Mouse (Mus musculus): Measurements from ENCODE around the gene Klhl32.
"Not testable (repeated sequence)": the region's sequence is repeated elsewhere in the genome, so short reads cannot be mapped to it uniquely, and the experiment has no call there.

Klhl32 gene

DNA sequence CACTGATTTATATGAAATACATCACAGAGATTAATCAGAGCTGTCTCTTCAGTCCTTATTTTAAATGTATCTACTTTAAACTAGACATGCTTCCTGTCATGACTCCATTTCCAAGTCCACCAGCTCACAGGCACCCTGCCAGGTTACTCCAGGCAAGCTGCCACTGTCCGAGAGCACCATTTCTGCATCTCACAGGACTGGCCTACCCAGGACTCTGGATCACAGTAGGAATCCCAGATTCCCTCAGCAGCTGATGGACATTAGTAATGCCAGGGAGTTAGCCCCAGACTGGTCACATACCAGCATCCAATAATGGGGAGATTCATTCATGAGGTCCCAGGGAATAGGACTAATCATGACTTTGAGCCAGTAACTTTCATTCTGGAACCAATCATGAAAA lies 54.7 kb downstream of the Klhl32 start:
- DNase-seq (ENCODE audit: extremely low read depth, low read depth, low spot score), result no peak

DNA sequence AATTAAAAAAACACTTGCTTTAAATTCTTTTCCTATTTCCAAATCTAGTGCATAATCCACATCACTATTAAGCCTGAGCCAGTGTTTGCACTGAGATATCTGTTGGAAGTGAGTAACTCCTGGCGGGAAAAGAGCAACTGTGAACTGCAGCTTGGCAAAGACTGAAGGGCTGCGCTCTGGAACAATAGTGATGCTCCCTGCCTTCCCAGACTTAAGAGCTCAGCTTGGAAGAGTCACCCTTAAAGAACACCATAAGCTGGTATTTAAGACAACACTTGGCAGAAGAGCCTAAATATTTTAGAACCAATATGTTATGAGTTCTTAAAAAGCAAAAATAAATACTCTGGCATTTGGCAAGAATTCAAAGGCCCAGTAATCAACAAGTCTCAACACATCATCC lies 55.7 kb downstream of the Klhl32 start:
- DNase-seq (ENCODE audit: extremely low read depth, low read depth, low spot score), result no peak

DNA sequence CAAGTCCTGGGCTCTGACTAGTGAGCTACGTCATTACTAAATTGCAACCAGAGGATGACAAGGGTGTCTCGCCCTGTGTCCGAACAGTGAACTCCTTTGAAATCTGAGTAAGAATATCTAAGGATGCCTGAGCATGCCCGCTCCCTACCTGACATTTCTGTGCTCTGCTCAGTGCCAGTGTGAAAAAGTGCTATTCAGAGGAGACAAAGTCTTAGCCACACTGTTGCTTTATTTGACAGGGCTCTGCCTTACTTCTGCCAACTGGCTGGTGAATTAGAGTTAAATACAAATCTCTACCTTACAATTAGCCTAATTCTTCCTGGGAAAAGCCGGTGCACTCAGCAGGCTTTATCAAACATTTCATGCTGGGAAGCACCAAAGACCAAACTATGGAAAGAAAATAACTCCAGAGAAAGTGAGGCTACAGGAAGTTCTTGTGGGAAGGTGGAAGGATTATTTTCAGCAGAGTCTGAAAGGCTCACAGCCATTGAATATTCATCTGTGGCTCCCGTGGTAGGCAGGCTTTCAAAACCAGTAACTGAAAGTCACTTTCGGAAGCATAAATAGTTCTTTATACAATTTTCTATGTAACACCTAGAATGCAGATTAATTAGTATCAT lies 57.1 kb downstream of the Klhl32 start:
- no peak for DNase-seq (ENCODE audit: extremely low read depth, low read depth, low spot score)

DNA sequence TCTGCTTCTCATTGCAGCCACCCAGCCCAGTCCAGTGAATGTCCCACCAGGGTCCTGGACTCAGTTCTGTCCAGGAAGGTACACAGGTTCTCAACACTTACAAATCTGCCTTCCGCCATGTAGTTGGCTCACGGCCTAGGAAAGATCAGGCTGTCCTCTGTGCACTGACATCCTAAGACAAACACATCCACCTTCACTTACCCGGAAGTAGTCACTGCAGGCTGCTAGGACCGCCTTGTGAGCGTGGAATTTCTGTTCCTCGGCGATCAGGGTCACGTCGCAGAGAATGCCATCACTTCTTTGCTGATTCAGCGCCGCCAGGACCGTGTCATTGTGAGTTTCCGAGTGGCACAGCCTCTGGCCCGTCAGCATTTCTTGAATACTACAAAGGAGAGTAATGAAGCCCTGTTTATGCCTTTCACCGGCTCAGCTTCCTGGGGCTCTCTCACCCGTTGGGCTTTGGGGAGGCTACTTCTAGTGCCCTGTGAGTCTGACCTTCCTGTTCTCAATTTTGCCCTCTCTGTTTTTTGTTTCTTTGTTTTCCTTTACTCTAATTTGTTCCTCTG lies 58.4 kb downstream of the Klhl32 start:
- DNase-seq (ENCODE audit: extremely low read depth, low read depth, low spot score), result no peak

DNA sequence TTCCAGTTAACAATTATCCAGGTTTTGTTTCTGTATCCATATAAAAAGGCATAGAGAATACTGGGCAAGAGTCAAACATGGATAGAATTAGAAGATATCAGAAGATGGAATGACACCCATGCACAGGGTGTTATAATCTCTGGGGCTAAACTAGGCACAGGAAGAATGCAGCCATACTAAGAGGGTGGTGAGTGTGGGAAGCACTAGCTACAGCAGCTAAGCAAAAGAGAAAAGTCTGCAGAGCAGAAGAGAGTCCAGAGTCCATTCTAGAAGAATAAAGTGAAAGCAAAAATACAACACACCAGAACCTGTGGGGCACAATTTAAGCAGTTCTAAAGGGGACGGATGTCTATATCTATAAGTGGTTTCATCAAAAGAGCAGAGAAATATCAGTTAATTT lies 61.6 kb downstream of the Klhl32 start:
- DNase-seq (ENCODE audit: extremely low read depth, low read depth, low spot score), result no peak

DNA sequence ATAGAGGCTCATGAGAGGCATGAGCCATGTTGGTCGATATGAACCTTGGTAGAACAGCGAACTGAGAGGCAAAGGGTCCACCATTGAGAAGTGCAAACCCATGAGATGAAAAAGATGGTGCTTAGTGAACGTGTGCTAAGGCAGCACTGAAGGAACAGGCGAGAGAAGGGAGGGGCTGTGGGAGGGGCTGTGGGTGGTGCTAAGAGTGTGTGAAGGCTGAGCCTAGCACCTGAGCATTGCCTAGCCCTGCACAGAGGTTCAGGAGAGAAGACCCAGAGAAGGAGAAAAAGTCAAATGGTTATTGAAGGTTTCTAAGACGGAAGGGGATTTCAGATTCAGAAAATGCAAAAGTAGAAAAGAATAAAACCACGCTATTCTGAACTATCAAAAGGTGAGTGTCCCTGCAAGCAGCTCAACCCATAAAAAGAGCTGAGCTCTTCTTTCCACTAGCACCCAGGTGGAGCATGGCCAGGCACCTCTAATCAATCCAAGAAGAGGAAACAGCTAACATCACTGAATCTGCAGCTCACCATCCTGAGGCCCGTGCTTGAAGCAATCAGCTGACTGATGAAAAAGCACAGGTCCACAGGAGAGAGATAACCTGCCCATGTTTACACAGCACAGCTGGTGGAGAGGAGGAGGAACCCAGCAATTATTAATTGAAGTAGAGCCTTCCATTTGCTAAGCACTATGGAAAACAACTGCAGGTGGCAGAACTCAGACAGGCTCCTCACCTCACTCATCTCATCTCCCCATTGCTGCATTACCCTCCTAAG lies 65.0 kb downstream of the Klhl32 start:
- no peak for DNase-seq (ENCODE audit: extremely low read depth, low read depth, low spot score)

DNA sequence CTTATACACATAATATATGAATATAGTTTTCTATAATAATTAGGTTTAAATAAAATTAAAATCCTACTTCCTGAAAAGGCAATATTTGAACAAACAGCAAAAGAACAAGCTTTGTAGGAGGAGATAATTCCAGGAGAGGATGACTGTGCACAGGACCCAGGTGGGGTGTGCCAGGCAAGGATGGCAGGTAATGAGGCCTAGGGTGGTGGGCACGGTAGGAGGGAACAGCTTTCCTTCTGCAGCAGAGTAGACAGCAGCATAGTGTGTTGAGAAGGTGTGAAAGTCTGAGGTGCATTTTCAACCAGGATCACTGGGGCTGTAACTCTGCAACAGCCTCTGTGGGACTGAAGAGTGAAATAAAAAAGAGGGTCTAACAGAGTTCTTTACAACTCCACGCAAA lies 85.0 kb downstream of the Klhl32 start:
- no peak for DNase-seq (ENCODE audit: extremely low read depth, low read depth, low spot score)

DNA sequence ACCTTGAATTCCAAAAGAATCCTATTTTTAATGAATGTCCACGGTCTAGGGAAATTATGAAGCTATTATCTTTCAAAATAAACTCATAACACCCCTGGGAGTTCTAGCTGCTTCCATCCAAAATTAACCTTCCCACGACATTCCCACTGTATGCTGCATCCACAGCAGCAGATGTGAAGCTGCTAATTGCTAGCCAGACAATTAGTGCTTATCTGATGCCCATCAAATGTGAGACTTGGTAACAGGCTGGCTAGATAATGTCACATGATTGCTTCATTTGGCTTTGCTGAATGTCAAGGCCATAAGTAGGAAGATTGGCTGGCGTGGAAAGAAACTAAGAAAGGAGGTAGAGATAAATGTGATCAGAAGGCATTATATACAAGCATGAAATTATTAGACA lies 85.5 kb downstream of the Klhl32 start:
- DNase-seq (ENCODE audit: extremely low read depth, low read depth, low spot score), result no peak

DNA sequence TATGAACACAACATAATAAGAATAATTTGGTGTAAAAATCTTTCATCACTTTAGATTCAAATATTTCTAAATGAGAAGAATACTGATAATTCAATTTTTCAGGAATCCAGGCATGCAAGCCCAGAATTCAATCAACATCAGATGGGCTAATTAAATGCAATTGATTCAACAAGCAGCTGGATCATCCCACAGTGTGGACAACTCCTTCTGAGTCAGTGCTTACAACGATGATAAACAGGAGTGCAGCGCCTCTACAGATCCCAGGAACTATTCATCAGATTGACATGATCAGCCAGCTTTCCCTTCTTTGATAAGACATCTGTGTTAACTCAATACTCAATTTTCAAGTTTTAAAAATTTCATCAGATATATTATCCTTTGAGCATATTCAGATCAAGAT lies 86.4 kb downstream of the Klhl32 start:
- no peak for DNase-seq (ENCODE audit: extremely low read depth, low read depth, low spot score)

DNA sequence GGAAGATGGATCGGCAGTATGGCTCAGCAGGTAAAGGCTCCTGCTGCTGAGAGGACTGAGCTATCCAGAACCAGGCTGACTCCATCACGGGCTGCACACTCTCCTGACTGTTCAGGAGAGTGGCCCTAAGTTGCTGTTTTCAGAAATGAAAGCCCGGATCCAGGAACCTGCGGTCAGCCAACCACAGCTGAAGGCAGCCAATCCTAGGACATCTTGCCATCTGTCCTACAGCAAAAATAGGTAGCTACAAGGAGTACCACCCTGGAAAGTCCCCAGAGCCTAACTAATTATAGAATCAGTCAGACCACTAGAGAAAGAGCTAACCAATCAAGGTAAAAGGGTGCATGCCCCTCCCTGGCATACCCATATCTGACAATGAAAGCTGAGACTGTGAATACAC lies 87.5 kb downstream of the Klhl32 start:
- no peak for DNase-seq (ENCODE audit: extremely low read depth, low read depth, low spot score)

DNA sequence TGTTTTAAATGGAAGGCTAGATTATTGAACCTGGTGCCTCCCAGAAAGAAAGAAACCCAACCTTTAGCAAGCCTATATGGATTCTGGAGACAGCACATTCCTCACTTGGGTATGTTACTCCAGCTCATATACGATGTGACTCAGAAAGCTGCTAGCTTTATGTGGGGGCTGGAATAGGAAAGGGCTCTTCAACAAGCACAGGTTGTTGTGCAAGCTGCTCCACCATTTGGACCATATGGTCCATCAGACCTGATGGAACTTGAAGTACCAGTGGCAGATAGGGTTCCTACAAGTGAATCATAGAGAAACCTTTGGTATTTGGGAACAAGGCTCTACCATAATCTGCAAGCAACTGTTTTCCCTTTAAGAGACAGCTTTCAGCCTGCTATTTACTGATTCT lies 92.0 kb downstream of the Klhl32 start:
- no peak for DNase-seq (ENCODE audit: extremely low read depth, low read depth, low spot score)

DNA sequence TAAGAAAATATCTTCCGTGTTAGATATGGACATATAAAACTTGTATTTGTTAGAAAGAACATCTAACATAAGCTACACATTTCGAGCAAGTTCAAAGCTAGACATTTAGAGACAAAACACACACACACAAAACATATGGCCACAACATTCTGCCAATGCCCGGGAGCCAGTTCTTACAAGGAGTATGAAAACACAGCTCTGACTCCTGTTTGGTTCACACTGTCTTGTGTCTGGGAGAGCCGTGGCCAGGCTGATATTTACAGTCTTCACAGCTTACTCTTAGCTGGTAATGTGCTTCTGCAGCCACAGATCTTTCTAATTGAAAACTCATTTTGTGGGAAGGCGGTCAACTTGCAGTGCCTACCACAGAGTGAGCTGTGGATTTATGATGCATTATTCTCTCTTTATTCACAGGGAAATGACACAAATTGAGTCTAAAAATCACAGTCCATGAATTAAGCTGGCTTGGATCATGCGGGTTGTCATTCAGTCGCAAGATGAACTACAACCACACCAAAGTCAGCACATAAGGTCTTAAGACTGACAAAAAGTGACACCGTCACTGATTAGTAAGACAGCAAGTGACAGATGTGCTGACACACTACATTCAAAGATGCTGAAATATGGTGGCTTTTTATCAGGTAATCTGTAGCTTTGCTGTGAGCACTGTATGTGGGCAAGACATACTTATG lies 98.3 kb downstream of the Klhl32 start:
- DNase-seq (ENCODE audit: extremely low read depth, low read depth, low spot score), result no peak

DNA sequence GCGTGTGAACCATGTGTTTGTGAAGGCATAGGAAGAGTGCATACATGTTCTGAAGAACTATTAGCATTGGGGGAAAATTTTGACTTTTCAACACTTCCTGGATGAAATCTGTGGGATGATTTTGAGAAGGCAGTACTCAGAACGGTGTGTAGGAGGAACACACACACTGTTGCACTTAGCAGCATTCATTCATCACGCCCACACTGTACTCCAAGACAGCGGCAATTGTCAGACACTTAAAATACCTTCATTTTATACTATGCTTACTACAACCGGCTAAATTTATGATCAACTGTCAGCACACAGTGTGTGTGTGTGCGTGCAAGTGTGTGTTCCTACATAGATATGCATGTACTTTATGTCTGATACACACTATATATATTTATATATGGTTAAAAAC lies 113.8 kb downstream of the Klhl32 start:
- DNase-seq (ENCODE audit: extremely low read depth, low read depth, low spot score), result no peak

DNA sequence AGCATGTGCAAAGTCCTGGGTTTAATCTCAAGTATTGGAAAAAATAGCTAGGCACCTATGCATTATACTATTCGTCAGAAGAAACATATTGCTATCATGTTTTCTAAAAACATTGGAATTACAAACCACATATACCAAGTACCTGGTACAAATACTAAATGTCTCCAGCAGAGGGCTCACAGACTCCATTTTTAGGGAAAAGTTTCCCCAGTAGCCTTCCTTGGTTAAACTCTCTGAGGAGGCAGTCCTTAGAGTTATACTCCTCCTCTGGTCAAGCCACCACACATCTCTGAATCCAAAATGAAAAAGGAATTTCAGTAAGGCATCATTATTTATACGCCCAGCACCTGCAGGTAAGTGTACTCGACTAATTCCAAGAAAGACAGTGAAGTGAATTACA lies 130.1 kb downstream of the Klhl32 start:
- DNase-seq (ENCODE audit: extremely low read depth, low read depth, low spot score), result no peak

DNA sequence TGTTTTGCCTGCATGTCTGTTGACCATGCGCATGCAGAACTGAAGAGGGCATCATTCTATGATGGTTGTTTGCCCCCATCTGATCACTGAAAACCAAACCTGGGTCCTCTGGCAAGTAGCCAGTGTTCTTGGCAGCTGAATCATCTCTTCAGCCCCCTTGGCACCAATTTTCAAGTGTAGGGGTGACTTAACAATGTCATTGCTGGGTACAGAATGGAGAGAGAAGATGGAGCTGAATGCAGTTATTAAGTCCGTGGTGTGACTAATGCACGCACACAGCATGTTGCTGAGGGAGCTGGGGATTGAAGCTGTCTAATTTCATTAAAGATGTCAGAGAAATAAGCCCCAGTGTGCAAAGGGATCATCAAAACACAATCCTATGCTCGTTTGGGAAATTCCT lies 135.4 kb downstream of the Klhl32 start:
- no peak for DNase-seq (ENCODE audit: extremely low read depth, low read depth, low spot score)

DNA sequence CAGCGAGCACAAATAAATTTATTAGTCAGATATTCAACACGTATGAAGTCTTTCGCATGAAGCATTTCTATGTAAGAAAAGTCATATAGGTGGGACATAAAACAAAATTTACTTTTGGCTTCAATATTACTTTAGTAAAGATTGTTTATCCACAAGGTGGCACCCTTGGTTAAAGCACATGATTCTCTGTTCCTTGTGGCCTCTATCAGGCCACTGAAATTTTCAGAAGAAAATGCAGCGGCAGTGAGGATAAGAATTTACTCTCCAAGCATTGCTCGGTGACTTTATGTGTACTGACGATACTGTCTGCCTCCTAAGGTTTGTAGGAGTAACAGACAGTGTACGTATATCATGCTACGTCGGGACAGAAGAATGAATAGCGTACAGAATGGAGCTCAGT lies 136.6 kb downstream of the Klhl32 start:
- DNase-seq (ENCODE audit: extremely low read depth, low read depth, low spot score), result no peak

DNA sequence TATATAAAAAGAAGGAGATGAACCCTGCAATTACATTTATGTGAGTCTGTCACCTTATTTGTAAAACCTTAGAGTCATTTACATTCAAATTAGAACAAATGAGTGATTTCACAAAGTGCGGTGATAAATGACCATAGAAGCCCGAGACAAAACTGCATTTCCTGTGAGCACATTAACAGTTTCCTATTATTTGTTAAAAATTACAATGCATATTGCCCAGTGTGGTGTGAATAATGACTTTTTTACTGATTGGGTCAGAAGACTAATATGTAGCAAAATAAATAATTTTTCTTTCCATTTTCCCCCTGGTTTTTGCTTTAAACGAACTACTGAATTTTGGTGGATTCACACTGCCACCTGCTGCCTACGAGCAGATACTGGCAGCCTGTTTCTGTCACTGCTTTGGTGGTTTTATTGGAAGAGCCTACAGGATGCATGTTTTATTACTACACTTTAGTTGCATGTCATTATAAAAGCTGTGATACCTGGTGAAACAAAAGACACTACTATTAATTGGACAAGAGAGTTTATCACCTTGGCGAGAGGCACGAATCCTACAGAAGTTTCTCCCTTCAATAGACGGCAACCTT lies 152.3 kb downstream of the Klhl32 start:
- DNase-seq (ENCODE audit: extremely low read depth, low read depth, low spot score), result no peak

DNA sequence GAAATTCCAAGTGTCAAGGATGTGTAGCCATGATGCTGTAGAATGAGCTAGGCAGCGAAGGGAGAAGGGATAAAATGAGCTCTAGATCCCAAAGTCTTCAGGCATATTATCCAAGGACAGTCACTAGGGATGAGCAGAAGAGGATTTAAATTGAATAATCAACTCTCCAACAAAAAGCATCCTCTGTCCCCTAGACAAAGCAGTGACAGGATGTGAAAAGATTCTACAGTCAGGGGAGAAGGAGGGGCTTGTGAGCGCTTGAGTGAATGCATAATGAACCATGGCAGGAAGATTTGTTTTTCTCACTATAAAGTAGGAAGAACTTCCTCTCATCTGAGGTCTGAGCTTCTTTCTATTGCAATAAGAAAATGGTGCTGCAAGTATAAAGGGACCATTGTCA lies 170.8 kb downstream of the Klhl32 start:
- DNase-seq (ENCODE audit: extremely low read depth, low read depth, low spot score), result no peak

DNA sequence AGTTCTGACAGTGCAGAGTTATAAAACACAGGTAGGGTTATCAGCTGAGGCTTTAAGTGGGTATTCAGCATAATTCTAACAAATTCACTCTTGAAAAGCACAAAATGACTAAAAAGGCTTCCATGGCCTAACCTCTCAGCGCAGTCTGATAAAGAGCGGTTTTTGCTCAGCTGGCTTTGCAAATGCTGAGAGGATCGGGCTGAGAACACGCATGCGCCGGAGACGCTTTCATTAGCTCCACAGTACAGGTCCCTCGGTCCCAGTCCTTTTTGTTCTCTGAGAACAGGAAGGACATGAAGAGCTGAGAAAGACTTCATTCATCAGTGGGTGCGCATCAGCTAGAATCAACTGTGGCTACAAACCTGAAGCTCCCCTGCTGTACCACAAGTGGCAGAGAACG lies 180.9 kb downstream of the Klhl32 start:
- DNase-seq (ENCODE audit: extremely low read depth, low read depth, low spot score), result no peak

DNA sequence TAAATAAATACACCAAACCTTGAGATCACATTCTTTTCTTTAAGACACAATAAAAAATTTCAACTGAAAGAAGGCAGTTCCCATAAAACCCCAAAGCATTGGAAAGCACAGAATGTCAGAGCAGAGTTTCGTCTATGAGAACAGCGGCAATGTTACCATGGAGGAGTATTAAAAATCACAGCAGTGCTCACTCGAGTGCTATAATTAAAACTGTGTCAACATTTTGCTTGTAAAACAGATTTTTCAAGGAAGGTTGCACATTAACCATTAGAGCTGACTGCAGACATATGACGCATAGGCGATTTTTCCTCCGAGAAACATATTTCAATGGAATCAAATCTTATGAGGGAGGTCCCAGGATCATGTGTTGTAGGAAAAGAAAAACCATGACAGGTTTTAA lies 191.7 kb downstream of the Klhl32 start:
- no peak for DNase-seq (ENCODE audit: extremely low read depth, low read depth, low spot score)

DNA sequence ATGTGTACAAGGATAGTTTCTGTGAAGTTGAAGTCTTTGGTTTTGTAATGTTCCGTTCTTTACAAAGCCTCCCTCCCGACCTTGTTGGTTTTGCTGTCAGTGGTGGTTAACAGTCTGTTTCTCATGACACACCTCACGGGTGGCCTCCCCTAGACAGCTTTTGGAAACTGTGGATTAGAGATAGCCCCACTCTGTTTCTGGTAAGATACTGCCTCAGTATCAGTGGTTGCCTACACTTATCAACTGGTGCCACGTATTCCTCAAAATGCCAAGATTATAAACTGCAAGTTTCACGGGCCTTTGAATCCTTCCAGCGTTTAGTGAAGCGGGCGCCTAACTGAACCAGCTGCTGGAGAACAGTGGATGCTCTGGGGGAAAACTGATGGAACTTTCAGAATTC lies 206.2 kb downstream of the Klhl32 start:
- not testable (repeated sequence) for DNase-seq (ENCODE audit: extremely low read depth, low read depth, low spot score)

DNA sequence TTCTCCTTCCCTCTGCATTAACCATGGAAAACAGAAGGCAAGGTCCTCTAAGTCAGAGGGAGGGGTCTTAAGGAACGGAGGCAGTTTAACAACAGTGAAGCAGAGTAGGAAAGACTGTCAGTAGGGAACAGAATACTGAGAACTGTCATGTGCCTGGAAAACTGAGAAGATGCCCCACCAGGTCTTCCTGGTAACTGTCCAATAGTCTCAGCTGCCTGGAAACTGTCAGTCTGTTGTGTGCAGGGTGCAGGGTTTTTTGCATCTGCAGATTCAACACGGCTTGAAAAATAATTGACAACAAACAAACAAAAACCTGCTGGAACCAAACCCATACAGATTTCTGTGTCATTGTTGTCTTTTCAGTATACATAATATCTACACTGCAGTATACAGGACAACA lies 208.6 kb downstream of the Klhl32 start:
- no peak for DNase-seq (ENCODE audit: extremely low read depth, low read depth, low spot score)
